Mouse (Mus musculus): ENCODE measurements around the gene Lrrn2. TPM values are rescaled to one million over a fixed set of nuclear protein-coding genes. Genes with fewer than 3 reads are reported as not detected.

Lrrn2 gene
- total RNA-seq, 2 experiments from 2014 or later, result 8.0 to 8.6 TPM

DNA sequence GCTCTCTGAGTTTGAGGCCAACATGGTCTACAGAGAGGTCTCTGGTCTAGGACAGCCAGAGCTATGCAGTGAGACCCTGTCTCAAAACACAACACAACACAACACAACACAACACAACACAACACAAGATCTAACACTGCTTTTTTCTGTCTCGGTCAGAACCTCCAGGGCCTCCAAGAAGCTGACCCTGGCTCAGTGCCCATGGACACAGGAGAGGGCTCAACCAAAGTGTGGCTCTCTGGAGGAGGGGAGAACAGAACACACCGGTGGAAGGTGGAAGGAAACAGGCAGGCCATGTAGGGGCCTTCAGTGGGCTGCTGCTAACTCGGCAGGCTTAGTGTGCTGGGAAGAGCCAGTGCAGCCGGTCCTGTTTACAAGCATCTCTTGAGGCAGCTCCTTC lies 5.6 kb downstream of the Lrrn2 start:
- no peak for DNase-seq

DNA sequence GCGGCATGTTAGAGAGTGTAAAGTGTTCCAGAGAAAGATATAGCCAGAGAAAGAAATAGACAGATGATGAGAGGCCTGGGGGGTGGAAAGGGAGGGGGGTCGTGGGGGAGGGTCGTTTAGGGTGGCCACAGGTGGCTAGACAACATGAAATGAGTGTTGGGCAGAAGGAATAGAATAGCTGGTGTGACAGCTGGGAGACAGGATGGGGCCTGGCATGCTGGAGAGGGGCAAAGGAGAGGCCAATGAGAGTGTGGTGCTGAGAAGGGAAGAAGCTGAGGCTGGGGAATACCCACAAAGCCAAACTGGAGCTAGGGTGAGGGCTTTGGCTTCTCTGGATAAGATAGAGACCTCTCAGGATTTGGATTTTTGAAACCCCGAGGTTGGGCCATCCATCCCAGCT lies 6.6 kb downstream of the Lrrn2 start:
- DNase-seq, result no peak

DNA sequence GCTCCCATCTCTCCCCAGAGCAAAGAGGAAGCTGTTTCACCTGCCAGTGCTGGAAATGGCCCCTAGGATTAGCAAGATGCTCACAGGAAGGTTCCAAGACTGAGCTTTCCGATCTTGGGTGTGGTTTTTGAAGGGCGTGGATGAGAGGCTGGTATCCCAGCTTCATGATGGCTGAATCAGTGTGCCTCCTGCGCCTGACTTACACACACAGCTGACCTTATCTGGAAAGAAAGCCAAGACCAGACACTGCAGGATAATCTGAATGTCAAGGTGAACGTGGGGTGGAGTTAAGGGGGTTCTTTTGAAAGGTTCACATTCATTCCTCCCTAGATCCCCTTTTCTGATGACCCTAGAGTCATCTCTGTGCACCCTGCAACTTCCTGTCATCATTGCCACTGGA lies 8.7 kb downstream of the Lrrn2 start:
- no peak for DNase-seq

DNA sequence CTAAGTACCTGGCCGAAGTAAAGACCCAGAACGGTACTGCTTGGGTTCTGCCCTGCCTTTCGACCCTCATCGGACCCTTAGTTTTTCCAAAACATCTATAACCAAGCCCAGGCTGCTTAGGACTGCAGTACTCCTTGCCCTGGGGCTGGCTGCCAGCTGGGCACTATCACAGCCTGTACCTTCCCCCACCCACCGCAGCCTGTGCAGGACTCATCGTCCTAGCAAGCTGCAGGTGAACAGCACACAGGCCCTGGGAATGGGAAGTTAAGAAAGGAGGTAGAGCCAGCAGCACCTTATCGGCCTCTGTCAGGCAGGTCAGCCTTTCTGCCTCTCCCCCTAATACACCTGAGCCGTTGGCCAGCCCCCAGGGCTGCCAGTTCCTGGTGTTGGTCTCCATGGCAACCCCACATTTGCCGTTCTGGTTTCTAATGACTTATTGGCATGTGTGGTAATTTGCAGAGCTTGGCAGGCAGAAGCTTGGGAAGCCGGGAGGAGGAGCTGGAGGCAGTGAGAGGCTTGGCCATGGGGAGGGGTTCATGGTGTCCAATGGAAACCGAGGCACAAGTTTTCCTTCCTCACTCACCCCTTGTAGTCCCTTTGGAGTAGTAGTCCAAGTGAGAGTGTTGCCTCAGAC lies 10.2 kb downstream of the Lrrn2 start:
- DNase-seq, result no peak

DNA sequence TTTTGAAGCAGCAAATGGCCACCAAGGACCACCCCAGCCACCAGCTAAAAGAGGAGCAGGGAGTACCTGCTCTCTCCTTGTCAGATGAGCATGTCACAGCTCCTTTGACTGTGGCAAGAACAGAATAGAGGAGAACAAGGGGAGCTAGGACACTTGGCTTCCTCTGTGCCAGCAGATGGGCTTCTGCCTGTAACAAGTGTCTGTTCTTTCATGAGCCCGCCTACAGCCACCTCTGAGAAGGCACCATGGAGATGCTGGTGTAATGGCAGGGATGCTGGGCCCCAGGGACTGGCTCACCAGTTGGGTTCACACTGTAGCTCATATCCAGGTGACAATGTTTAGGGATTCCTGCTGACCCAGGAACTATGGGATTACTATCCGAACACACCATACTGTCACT lies 12.0 kb downstream of the Lrrn2 start:
- DNase-seq, result no peak

DNA sequence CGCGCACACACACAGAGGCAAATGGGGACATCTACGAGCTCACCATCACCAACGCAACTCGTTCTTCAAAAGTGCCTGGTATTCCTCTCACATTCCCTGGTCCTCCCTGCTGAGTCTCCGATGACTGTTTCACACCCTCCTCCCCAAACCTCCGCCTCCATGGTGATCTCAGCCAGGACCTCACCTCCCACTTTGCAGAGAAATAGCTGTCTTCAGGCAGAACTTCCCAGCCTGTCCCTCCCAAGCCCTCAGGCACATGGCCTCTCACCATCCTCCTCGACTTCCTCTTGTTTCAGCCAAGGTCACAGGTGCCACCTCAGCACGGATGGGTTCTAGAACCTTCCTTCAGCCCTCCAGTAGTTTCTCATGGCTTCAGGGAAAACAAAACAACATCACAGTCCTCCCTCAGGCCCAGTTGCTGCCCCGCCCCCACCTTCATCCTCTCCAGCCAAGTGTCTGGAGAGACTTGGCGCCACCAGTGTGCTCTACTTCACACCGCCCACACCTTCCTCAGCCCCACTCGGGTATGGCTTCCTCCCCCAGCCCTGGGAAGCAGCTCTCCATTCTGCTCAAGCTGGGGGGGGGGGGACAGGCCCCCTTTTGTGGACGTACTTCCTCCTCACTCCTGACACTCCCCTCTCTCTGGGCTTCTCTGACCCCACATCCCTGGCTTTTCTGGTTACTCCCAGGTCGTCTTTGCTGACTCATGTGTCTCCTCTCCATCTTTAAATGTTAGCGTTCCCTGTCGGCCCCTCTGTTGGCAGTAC lies 13.4 kb downstream of the Lrrn2 start:
- peak; percentile 52 for DNase-seq

DNA sequence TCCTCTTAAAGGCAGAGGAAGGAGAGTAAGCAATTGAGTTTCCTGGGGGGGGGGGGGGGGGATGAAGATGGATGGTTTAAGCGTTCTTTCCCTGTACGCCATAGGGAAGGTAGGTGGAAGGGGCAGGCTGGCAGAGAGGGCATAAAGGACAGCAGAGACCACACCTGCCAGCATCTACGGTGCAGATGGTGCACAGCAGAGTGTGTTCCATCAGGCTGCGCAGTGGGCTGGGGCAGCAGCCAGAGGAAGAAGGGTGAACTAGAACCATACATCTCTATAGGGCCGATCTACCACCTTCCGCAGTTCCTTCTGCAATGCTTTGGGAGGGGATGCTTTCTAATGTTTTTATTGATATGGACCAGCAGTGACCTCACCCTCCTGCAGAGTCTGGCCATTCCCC lies 19.0 kb downstream of the Lrrn2 start:
- DNase-seq, result no peak

DNA sequence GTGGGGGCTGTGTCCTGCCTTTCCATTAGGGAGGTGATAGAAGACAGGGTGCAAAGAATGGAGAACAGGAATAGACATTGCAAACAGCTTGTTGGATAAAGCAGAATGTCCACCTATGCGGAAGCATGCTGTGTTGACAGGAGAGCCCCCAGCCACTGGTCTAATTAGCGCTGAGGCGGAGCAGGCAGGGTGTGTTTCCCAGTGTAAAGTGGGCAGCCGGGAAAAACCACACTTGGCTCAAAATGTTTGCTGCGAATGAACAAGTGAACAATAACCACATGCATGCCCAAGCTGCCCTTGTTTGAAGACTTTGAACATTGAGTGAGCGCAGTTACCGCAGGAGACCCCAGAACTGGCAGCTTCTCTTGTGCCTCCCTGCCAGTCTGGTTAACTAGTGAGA lies 19.6 kb downstream of the Lrrn2 start:
- DNase-seq, result no peak

DNA sequence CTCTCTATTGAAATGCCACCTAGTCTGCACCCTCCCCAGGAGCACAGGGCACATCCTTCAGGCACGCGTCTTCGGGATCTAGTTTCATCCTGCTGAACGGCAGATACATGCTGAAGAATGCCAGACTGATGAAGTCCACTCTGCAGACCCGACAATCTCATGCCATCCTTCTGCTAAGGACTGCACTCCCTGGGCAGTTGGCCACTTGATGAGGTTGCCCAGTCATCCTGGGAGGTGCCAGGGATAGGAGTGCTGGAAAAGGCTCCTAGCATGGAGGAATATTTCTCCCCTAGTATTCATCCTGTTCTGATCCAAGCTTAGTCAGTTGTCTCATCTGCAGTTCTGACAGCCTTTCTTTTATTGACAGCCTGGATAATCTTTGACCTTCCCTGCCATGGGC lies 20.9 kb downstream of the Lrrn2 start:
- DNase-seq, result no peak

DNA sequence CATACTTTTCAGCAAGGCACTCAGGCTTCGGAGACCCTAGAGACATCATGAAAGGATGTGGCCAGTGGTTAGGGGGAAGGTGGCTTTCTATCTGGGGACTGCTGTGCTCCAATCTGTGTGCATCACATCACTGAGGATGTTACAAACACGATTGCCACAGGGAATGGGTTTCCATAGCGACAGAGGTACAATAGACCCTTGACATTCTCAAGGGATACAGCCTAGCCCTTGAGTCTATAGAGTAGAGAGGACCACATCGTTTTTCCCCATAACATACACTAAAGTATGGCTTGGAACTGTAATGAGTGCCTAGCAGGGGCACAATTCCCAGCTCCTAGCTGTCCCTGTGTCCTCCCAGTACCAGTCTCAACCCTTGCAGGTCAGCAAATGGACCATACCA lies 23.4 kb downstream of the Lrrn2 start:
- no peak for DNase-seq

DNA sequence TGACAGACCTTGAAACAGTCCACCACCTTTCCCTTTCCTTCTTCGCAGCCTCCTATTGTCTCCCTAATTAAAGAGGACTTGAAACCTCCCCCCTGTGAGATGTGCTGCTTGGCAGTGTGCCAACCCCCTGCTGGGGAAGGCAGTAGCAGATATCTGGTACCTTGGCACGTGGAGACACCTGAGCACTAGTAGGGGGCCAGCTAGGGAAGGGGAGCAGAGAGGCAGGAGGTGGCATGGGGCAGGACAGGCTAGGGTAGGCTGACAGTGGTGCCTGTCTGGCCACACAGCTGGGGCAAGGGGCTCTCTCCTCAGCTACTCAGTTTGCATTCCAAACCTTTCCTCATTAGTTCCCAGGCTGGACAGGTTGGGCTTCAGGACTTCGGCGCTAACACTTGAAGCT lies 29.0 kb downstream of the Lrrn2 start:
- DNase-seq, result no peak

DNA sequence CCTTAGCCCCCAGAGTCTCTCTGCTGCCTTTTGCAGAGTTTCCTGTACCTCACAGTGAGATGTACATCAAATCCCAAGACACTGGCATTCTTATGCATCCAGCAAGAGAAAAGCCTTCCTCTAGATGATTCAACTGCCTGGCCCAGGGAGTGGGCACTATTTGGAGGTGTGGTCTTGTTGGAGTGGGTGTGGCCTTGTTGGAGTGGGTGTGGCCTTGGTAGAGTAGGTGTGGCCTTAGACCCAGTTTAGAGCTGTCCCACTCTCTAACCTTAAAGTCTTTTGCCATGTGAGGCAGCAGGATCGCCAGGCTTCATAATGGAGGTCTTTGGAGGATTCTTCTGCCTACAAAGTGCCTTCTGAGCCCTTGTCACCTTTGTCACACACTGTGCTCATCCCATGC lies 29.9 kb downstream of the Lrrn2 start:
- no peak for DNase-seq

DNA sequence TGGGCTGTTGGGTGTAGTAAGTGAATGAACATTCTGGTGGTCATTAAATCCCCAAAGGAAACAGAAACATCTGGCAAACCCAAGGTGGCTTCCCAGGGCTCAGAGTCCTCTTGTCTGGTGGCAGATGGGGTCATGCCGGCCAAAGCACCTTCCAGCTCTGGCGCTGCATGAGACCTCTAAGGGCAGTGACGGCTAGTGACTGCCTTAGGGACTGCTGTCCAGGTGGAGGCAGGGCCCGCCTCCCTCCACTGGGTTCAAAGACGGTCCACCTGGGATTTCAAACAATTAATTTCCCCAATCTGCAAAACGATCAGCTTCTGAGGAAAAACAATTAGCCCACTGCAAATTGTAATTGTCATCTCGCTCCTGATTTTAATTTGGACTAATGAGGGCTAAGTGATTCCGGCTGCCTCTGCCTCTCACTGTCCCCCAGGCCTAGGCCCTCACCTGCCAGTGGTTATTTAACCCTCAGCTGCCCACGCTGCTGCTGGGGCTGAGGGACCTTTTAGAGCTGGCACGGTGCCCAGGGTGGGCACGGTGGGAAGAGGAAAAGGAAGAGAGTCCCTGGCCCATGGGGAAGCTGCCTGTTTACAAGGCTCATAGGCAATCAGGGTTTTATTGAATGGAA lies 30.5 kb downstream of the Lrrn2 start:
- DNase-seq, result no peak

DNA sequence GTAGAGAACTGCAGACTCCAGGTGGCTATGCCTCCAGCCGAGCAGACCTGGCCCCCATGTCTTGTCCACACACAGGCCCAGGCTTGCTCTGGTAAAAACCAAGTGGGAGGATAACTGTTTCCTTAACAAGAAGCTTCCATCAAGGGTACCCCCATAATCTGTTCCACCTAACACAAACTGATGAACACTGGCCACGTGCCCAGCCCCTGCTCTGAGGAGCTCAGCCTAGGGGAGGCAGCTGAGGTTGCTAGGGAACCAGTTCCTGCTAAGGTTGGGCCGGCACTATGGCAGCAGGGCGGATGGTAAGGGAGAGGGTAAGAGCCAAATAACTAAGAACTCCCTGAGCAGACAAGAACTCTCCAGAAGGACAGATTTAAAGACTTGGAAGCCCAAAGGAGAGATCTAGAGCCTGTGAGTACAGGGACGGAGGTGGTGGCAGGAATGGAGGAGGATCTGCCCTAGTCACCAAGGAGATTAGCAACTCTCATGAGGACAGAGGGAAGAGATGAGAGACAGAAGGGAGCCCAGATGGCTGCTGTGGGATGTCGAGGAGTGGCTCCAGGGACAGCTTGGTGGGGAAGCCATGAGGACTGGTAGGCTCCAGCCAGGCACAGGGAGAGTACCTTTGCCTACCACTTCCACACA lies 35.9 kb downstream of the Lrrn2 start:
- DNase-seq, result no peak

DNA sequence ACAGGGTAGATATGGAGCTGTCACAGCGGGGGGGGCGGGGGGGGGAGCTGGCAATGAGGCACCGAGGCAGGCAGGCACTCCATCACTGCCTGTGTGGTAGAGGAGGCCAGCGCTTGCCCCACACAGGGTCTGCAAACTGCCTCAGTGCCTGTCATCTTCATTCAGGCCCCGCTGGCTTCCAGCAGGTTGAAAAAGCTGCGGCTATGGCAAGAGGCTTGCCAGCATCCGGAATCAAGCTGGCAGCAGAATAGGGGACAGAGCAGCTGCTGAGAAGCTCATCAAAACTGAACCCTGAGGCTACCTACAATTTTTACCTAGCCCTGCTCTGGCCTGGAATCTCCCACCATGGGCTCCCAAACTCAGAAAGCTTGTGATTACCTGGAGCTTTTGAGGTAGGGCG lies 37.5 kb downstream of the Lrrn2 start:
- no peak for DNase-seq

DNA sequence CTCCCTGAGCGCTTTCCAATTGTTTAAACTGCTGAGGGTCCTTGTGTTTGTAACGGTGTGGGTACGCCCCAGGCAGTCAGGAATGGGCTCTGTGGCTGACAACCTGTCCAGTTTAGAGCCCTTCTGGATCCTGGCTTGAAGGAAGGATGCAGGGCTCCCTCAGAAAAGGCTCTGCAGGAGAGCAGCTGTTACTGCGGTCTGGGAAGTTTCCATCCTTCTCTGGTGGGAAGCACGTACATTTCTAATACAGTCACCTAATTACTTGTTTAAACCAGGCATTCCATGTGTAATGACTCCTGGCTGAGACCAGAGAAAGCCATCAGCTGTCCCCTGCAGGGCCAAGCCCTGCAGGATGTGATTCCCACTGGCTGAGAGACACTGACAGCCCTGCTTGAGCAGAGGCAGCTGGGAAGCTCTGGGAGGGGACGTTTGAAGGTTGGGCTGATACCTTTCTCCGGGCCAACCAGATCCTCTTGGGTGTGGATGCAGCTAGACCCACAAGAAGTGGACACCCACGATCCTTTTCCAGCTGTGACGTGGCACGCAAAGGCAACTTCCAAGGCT lies 38.1 kb downstream of the Lrrn2 start:
- DNase-seq, result peak; percentile 9

DNA sequence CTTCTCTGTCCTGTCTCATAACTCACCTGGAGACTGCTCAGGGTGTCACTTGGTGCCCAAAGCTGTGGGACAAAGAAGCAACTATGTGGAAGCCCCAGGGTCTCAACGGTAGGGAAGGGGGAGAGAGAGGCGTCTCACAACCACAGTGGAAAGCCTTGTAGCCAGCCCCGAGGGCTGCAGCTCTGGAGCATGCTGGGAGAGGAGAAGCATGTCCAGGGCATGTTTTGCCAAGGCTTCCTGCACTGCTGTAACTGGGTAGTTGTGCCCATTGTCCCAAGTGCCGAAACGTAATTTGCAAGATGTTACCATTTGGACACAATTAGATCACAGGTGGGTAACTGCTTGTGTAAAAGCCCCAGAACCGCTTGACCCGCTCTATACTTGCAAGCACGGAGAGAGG lies 39.2 kb downstream of the Lrrn2 start:
- no peak for DNase-seq

DNA sequence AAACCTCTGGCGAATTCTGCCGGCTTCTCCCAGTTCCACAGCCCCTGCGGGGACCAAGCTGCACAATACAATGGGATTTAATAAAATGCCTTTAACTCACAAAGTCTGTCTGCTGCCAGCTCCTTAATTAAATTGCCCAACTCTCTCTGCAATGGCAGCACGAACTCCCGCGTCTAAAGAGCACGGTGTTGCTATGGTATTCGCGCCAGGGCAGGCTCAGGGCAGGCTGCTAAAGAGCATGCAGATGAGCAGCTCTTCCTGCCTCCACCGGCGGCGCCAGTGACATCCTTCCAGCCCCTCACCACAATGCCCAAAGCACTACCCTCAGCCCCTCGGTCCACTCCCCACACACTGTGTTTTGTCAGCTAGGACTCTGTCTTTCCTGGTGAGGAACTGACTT lies 41.0 kb downstream of the Lrrn2 start:
- no peak for DNase-seq

DNA sequence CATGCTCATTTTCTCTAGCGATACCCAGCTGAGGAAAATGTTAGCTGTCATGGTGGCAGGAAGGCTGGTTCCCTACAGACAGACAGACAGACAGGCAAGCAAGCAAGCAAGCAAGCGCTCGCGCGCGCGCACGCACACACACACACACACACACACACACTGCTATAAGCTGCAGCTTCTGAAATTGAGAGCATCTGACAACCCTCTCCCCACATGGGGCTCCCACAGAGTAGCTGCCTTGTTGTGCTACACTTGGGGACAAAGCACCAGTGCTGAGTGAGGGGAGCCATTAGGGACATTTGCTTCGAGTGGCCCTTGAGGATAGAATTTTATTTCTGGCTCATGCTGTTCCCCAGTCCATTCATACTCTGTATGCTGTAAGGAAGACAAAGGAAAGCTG lies 42.2 kb downstream of the Lrrn2 start:
- DNase-seq, result no peak

DNA sequence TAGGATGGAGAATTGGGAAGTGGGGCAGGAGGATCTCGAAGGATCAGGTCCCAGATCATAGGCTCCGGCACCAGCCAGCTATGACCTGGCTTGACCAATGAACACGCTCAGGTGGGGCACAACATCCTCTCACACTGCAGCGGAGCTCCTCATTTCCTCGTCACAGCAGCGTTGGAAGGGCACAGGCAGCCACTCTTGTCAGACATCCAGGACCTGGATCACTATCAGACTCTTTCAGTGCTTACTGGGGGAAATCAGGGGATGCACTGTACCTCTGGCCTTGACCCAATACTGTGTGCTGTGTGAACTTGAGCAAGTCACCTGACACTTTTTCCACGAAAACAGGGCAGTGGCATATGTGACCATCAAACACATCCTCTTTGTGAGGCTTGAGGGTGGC lies 45.2 kb downstream of the Lrrn2 start:
- no peak for DNase-seq

DNA sequence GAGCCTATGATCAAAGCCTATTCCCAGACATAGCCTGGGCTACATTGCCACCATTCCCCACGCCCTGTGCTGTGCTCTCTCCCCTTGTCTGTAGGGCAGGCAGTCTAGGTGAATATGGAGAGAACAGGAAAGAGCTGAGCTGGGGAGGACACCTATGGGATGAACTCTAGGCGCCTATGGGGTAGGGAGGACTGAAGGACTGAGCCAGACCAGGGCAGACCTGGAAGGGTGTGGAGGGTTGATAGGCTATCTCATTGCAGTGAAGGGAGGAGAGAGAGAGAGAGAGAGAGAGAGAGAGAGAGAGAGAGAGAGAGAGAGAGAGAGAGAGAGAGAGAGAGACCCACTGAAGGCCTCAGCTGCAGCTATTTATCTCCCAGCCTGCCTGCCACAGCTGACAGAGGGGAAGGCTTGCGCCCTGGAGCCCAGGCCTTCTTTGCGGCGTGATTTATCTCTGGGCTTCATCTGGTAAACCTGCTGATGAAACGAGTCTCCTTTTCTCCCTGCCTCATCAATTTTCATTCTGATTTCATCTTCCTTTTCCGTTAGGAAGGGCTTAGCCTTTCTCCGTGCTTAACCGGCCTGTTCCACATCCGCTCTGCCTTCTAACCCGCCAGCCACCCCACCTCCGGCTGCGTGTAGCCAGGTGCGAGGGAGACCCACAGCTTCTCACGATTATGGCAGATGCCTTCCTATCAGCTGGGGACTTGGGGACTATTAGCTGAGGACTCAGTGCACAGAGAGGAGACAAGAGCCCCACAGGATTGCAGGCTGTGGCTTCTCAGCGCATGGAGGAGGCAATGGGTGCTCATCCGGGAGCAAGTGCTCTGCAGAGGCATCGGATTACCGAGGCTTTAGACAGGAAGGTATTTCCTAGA lies 48.2 kb downstream of the Lrrn2 start:
- no peak for DNase-seq

DNA sequence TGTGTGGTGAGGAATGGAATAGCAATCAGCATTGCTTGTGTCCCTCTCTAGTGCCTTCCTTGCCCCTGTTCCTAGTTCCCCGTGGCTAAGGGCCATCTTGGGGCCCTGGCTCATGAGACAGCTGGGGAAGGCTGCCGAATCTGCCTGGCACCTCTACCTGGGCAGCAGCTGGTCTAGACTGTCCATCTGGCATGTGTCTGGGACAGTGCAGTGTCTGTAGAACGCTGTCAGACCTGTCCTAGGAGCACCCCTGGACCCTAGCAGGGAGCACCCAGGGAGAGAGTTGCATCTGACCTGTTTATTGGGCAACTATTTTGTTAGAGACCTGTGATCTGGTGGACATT lies 48.8 kb downstream of the Lrrn2 start:
- no peak for DNase-seq

Data from heart, postnatal 4 days (tissue).